Mouse (Mus musculus) right cerebral cortex, postnatal 25 days (tissue): ENCODE data around the gene A730015C16Rik.

Source experiments
- DNase-seq: peaks from one replicate; pipeline ENCODE4 v3.0.0; 2022

A730015C16Rik gene

GRCm38 (mm10) chr4:108848505-108848848 lies at the start of gene A730015C16Rik:
Gene A730015C16Rik (minus strand): TSS chr4:108848619.
- DNase-seq = no peak

- no peak for DNase-seq
These were observed 42.5 kb upstream of the A730015C16Rik start for GRCm38 (mm10) chr4:108890876-108891275.

- no peak for DNase-seq
These were observed 39.0 kb upstream of the A730015C16Rik start for GRCm38 (mm10) chr4:108887456-108887855.

DNA sequence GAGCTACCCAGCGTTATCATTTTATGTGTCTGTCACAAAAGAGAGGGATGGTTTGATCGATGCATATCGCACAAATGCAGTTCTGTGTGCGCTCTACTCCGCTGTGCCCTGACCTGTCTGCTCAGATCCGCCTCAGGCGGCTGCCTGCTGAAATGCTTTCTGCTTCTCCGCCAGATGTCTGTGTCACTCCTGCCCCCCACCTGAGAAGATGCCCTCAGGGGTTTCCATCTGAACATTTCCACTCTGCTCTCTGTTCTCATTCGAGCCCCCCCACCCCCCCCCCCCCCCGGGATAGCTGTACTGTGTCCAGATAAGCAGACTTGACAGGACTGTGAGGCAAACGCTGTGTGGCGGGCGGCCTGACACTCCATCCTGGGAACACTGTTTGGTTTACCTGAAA lies 35.4 kb upstream of the A730015C16Rik start:
- no peak for DNase-seq

- DNase-seq = peak; percentile 73
These were observed 30.8 kb upstream of the A730015C16Rik start, which contains the start of gene Rab3b for GRCm38 (mm10) chr4:108878963-108879822. Gene Rab3b (plus strand): TSS chr4:108879063.

- no peak for DNase-seq
These were observed 29.5 kb upstream of the A730015C16Rik start for GRCm38 (mm10) chr4:108877901-108878300.

- no peak for DNase-seq
These were observed 25.3 kb upstream of the A730015C16Rik start for GRCm38 (mm10) chr4:108873746-108874145.

- peak; percentile 82 for DNase-seq
These were observed 21.4 kb upstream of the A730015C16Rik start for GRCm38 (mm10) chr4:108869730-108870374.

DNA sequence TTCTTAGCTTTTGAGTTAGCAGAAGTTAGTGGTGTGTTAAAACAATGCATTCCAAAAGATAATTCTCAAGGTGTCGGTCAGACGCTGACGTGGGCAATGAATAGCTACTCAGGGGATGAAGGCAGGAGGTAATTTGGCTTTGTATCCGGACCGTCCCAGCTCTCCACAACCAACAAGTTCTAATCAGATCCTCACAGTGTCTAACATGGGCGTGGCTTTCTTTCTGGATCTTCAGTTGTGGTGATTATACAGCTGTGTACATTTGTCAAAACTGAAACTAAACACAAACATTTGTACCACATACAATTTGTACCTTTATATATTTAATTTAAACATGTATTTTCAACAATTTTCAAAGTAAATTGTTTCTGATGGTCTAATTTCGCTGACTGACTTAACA lies 18.4 kb upstream of the A730015C16Rik start:
- DNase-seq = no peak

DNA sequence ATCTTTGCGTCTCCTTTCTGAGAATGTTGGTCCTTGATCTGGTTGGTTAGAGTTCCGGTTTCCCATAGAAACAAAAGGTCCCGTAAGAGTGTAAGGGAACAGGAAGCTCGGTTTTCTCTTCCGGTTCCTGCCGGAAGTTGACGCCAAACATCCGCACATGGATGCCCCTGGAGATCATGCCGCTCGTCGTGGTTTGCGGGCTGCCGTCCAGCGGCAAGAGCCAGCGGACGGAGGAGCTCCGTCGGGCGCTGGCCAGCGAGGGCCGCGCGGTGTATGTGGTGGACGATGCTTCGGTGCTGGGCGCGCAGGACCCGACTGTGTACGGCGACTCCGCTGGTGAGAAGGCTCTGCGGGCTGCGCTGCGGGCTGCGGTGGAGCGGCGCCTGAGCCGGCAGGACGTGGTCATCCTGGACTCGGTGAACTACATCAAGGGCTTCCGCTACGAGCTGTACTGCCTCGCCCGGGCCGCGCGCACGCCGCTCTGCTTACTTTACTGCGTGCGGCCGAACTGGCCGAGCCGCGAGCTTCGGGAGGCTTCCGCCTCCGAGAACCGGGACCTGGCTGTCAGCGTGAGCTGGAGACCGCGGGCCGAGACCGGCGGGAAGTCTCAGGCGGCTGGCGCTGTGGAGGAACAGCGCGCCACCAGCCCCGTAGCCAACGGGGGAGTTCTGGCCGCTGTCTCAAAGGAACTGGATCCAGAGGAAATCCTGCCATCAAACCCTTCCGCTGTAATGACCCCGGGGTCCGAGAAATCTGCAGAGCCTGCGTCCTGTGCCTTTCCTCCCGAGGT lies 509 bp downstream of the A730015C16Rik start, which contains the start of gene Kti12:
Gene Kti12 (plus strand): TSS at position 71 of the 790 bp plus-strand sequence.
- peak; percentile 86 for DNase-seq

DNA sequence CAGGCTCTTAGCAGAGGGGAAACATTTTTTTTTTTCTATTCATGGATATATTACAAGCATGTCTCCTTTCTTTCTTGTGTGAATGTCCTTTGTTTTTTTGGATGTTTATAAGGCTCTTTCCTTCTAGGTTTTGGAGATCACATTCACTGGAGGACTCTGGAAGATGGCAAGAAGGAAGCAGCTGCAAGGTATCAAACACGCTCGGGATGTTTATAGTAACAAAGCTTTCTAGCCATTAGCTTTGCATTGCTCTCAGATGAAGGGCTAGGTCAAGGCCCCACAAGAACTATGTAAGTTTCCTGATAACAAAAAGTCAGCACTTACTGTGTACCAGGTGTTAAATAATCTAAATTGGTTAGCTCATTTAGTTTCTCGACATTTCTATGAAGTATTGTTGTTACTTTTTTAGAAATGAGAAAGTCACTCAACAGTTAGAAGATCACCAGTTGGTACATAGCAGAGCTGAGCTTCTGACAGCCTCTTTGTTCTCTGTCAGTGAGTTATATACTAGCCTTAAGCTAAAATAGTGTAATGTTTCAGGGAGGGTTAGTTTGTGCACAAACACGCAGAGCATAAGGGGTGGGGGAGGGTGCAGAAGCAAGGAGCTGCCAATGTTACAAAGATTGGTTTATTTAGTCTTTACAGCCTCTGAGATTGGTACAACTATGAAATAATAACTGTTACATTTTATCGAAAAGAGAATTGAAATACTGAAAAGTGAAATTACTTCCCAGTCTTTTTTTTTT lies 2.4 kb downstream of the A730015C16Rik start:
- DNase-seq = no peak

GRCm38 (mm10) chr4:108843336-108843735 lies 5.1 kb downstream of the A730015C16Rik start:
- no peak for DNase-seq

- no peak for DNase-seq
These were observed 6.4 kb downstream of the A730015C16Rik start for GRCm38 (mm10) chr4:108841920-108842578.

DNA sequence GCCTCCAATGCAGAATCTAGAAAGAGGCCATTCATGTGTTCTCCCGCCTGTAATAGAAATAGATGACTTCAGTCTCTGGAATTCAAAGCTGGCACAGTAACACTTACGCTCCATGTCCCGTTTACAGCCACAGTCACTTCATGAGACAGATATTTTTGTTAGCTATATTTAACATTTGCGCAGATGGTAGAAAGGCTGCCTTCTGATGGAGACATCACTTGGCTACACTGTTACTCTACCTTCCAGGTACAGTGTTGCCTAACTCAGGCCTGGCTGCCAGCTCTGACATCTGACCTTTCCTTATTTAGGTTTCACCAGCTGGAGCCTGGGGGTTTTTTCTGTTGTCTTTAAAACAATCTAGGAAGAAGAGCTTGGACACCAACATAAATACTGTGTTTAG lies 10.4 kb downstream of the A730015C16Rik start:
- DNase-seq = peak; percentile 8

- no peak for DNase-seq
These were observed 12.9 kb downstream of the A730015C16Rik start for GRCm38 (mm10) chr4:108835496-108835895.

DNA sequence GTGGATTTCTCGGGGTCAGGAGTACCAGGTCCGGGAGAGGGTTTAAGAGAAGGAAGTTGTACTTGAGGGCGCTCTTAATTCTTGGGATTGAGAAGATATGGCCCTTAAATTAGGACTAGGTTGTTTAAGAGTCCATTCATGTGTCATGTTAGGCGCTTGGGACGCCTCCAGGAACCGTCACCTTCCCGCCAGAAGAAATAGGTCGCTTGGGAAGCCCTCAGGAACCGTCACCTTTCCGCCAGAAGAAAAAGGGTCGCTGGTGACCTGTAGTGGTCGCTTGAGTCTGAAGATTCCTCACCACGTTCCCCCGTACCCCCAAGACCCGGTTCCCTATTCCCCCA lies 13.5 kb downstream of the A730015C16Rik start:
- peak; percentile 17 for DNase-seq

- peak; percentile 82 for DNase-seq
These were observed 14.1 kb downstream of the A730015C16Rik start, which contains the start of gene Txndc12 for GRCm38 (mm10) chr4:108834115-108834970. Gene Txndc12 (plus strand): TSS chr4:108834601.

GRCm38 (mm10) chr4:108833828-108834114 lies 14.6 kb downstream of the A730015C16Rik start:
- DNase-seq = no peak

GRCm38 (mm10) chr4:108832916-108833827 lies 15.2 kb downstream of the A730015C16Rik start, which contains the start of gene Btf3l4:
Gene Btf3l4 (minus strand): TSS chr4:108833614.
- peak; percentile 92 for DNase-seq

DNA sequence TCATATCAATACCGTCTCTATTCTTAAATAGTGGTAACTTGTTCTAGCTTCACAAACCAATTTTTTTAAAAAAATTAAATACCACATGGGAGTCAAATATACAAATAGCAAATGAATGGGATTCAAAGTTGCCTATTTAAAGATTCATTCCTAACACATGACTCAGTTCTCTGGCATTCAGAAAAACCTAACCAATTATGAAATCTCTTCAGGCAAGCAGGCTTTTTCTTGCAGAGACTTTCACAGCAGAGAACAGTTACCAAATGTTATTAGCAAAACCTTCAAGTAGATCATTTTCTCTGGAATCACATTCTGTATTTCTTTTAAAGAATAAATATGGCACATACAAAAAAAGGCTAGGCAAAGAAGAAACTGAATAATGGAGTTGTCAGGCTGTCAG lies 17.7 kb downstream of the A730015C16Rik start:
- no peak for DNase-seq
